Mouse (Mus musculus) T-cell, adult 66 days (primary cell): Measurements from ENCODE around the gene Sorbs2. TPM values are rescaled to one million over a fixed set of nuclear protein-coding genes. Genes with fewer than 3 reads are reported as not detected.

Experiments used
- total RNA-seq, 2 experiments: library from RNA; stranded (reverse); gene quantifications; 3 replicates in 1 of 2; 4 replicates in 1 of 2; pipeline ENCODE4 v1.2.4; 2023

Gene Sorbs2
- under 1 TPM in 1 of 2 experiments, not detected in 1; 0.20 TPM for total RNA-seq

GRCm38 (mm10) chr8:45507634-45508321 lies at the start of gene Sorbs2:
TSS of gene Sorbs2 (plus strand) at chr8:45507788.

Other genes starting within 250 kb of the Sorbs2 start
- gene F11, start 245.8 kb upstream of the Sorbs2 start, total RNA-seq, result not detected
- under 1 TPM in 1 of 2 experiments, not detected in 1; 0.15 TPM for gene Klkb1, start 212.9 kb upstream of the Sorbs2 start, total RNA-seq
- gene Gm45753, start 199.3 kb upstream of the Sorbs2 start, total RNA-seq, result not detected
- 1 to 10 TPM; 5.9 to 6.7 TPM for gene Cyp4v3, start 174.6 kb upstream of the Sorbs2 start, total RNA-seq
- not detected for gene Fam149a, start 125.5 kb upstream of the Sorbs2 start, total RNA-seq
- gene Tlr3, start 96.7 kb upstream of the Sorbs2 start, total RNA-seq, result under 1 TPM; 0.39 to 0.58 TPM